Mouse (Mus musculus) small intestine, adult 2 months (tissue): ENCODE measurements at regions not wholly inside any gene's neighbourhood (a gene's known extent, or its start where the extent isn't known, plus 50 kb on each side); places are given as distances from the start of the nearest gene placed in this dataset.

Source experiments
- CTCF ChIP-seq: fragments of 200-500 bp; IDR thresholded peaks from 2 replicates; pipeline ENCODE4 v1.5.1; 2012; ENCODE audit warnings: low read depth, mild to moderate bottlenecking, control low read depth, inconsistent platforms, low read length, moderate library complexity, mixed read lengths; ENCODE audit not compliant: insufficient replicate concordance, insufficient read length; ENCODE audit errors: extremely low read depth
- POLR2A ChIP-seq: fragments of 200-500 bp; IDR thresholded peaks from 2 replicates; pipeline ENCODE4 v1.6.1; 2012; ENCODE audit warnings: low read depth, mild to moderate bottlenecking, control low read depth, inconsistent platforms, low read length, moderate library complexity

DNA sequence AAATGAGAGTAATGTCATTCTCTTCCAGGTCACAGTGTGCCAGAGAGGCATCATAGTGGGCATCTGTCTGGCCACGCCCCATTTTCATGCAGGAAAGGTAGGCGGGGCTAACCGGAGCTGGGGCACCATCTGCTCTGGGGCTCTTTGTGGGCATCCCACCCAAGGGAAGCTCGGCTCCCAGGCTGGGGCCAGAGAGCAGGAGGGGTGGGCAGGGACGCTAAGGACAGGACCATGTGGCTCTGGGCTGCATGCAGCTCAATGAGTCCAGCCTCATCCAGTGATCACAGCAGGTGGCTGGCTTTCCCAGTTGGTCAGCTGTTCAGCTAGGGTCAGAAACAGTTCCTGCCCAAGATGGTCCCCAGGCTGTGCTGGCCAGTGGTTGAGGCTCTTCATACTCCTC, 231.4 kb upstream of the Sulf2 start:
- TF ChIP-seq CTCF (no peak), POLR2A (no peak)
